Mouse (Mus musculus) embryonic facial prominence, embryonic 12.5 days (tissue): ENCODE results near the gene C1ql2. TPM values are rescaled to one million over a fixed set of nuclear protein-coding genes. Genes with fewer than 3 reads are reported as not detected.

Source experiments
- ATAC-seq: fragments of 200-750 bp; cut with Nextera tagmentation; 2 replicates; pipeline ENCODE4 v1.8.0; 2017; ENCODE audit not compliant: insufficient number of reproducible peaks, insufficient read depth, low FRiP score, low TSS enrichment
- H3K27ac ChIP-seq: fragments of 300-500 bp; sonication (generic); 2 replicates; pipeline ENCODE4 v1.5.1; 2016; ENCODE audit warnings: mild to moderate bottlenecking
- H3K27me3 ChIP-seq: fragments of 300-500 bp; sonication (generic); 2 replicates; pipeline ENCODE4 v1.6.1; 2016; ENCODE audit warnings: mild to moderate bottlenecking, moderate library complexity
- H3K36me3 ChIP-seq: fragments of 300-500 bp; sonication (generic); 2 replicates; pipeline ENCODE4 v1.6.1; 2016; ENCODE audit warnings: mild to moderate bottlenecking
- H3K4me1 ChIP-seq: fragments of 300-500 bp; sonication (generic); 2 replicates; pipeline ENCODE4 v1.6.1; 2016
- H3K4me2 ChIP-seq: fragments of 300-500 bp; sonication (generic); replicated peaks from 2 replicates; pipeline ENCODE4 v1.6.1; 2016; ENCODE audit warnings: mild to moderate bottlenecking, moderate library complexity
- H3K4me3 ChIP-seq: fragments of 300-500 bp; sonication (generic); 2 replicates; pipeline ENCODE4 v1.5.1; 2016; ENCODE audit warnings: mild to moderate bottlenecking
- H3K9ac ChIP-seq: fragments of 300-500 bp; sonication (generic); 2 replicates; pipeline ENCODE4 v1.6.1; 2016; ENCODE audit warnings: mild to moderate bottlenecking, moderate library complexity
- H3K9me3 ChIP-seq: fragments of 300-500 bp; sonication (generic); 2 replicates; pipeline ENCODE4 v1.6.1; 2016; ENCODE audit warnings: mild to moderate bottlenecking, moderate library complexity
- WGBS: fragments of 180-500 bp; shearing (Covaris S2); methylation state at CpG from one replicate; pipeline ENCODE4 v1.1.7; 2016; 5-methylcytosine and 5-hydroxymethylcytosine counted together
- polyA plus RNA-seq: library from polyadenylated mRNA; unstranded; fragments of >200 nt; fragmentation: Nextera tagmentation; extraction: Ambion mirVana; gene quantifications from 2 replicates; pipeline ENCODE4 v1.2.1, GENCODE M21; 2016

Gene C1ql2
- polyA plus RNA-seq, 1 experiment from 2014 or later: 0.20 TPM

- peak overlapping the region; percentile 46 for H3K4me2 ChIP-seq
- H3K4me1 ChIP-seq: peaks cover 15% of the 10 kb centered on the region; the same call in 1 of the 2 replicates
- peak overlapping the region; percentile 22 for H3K4me3 ChIP-seq
- no peaks in the 10 kb centered on the region for H3K9me3 ChIP-seq
- ATAC-seq: peak; percentile 49; the same call in 1 of the 2 replicates
- no peaks in the 10 kb centered on the region for H3K36me3 ChIP-seq
- H3K27ac ChIP-seq: no peak overlapping the region
- 3% methylated on average over 17 of the region's 17 CpGs for WGBS
- H3K9ac ChIP-seq: no peak overlapping the region
- H3K27me3 ChIP-seq: peaks cover 82% of the 10 kb centered on the region
Observed at GRCm38 (mm10) chr1:120341811-120342370, 1.5 kb downstream of the C1ql2 start.

DNA sequence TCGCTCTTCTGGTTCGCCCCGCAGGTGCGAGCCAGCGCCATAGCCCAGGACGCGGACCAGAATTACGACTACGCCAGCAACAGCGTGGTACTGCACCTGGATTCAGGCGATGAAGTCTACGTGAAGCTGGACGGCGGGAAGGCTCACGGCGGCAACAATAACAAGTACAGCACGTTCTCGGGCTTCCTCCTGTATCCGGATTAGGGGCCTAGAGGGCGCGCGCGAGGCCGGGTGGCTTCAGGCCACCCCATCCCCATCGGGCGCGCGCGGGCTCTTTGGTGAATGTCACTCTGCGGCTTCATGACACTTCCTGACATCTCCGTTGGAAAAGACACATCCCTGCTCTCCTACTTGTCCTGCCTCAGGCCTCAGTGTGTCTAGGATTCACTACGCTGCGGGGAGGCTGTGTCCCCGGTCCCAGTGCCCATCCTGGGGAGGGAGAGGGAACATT, 2.0 kb downstream of the C1ql2 start:
- Histone ChIP-seq H3K27me3 (peaks cover 78% of the 10 kb centered on the region), H3K4me2 (peak overlapping the region; percentile 46), H3K9me3 (no peaks in the 10 kb centered on the region), H3K4me1 (peaks cover 15% of the 10 kb centered on the region; the same call in 1 of the 2 replicates), H3K9ac (no peak overlapping the region), H3K36me3 (no peaks in the 10 kb centered on the region), H3K27ac (no peak overlapping the region), H3K4me3 (peak overlapping the region; percentile 22)
- under 1% methylated on average over 34 of the region's 34 CpGs for WGBS
- no peak for ATAC-seq

DNA sequence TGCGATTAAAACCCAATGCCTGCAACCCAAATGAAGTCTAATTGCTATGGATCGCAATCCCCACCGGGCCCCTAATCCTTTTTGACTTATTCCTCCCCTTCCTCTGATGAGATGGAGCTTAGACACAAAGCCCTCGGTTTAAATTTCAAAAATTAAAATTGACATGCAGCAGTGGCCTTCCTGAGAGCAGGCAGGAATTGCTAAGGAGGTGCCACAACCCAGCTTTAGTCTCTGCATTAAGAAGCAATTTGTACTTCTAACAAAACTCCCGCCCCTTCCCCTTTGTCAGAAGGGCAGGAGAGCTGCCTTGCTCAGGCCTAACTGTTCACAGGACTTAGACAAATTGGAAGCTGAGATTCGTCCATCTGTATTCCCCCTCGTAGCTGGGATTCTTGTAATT, 4.6 kb downstream of the C1ql2 start:
- Histone ChIP-seq H3K9ac (no peak overlapping the region), H3K9me3 (no peaks in the 10 kb centered on the region), H3K36me3 (no peaks in the 10 kb centered on the region), H3K27me3 (peaks cover 53% of the 10 kb centered on the region), H3K27ac (no peak overlapping the region), H3K4me3 (no peak overlapping the region), H3K4me1 (peaks cover 15% of the 10 kb centered on the region; the same call in 1 of the 2 replicates), H3K4me2 (no peak overlapping the region)
- WGBS: 15% methylated on average over 7 of the region's 7 CpGs
- ATAC-seq: no peak

- H3K36me3 ChIP-seq: no peaks in the 10 kb centered on the region
- H3K9ac ChIP-seq: no peak overlapping the region
- H3K27ac ChIP-seq: no peak overlapping the region
- no peaks in the 10 kb centered on the region for H3K9me3 ChIP-seq
- no peak overlapping the region for H3K4me3 ChIP-seq
- H3K4me1 ChIP-seq: 0 out of 2 replicates have a peak, but pooled peaks cover 3% of the 10 kb centered on the region
- H3K27me3 ChIP-seq: 0 out of 2 replicates have a peak, but pooled peaks cover 2% of the 10 kb centered on the region
- H3K4me2 ChIP-seq: no peak overlapping the region
- WGBS: 25% methylated on average over 2 of the region's 2 CpGs
- ATAC-seq: no peak
Observed at GRCm38 (mm10) chr1:120354387-120354786, 14.0 kb downstream of the C1ql2 start.

DNA sequence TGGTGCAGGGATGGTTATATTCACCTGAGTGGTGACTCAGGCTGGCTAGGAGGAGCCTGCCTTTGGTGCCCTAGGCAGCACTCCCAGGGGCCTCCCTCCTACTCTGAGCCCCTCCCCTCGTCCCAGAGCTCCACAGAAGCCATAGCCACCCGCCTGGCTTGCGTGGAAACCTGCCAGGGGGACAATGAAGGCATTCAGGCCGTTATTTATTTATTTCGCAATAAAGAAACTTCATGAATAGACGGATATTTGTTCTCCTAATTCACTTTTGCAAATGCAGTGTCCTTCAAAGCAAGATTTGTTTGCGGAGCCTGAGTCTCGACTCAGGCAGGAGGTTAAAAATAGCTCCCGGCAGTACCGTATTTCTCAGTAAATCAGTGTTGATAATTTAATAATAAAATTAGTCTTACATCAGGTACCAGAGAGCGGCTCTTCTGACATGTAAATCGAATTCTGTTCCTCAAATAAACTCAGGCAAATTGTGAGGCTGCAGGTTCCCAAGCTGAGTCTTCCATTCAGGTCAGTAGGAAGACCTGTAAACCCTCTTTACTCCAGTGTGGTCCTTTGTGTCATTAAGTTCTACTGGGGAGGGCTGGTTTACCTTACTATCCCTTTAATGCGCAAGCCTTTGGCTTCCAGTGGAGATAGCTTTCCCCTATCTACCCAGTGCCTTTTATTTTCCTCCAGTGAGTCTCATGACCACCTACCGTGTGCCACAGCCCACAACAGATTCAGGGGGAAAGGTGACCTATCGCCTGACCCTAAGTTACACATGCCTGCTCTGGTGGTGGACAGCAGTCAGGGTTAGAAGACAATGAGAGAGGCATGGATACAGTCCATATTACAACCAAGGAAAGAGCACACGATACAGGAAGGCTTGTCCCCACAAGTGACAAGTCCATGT, 17.2 kb downstream of the C1ql2 start:
- 0 out of 2 replicates have a peak, but pooled peaks cover 3% of the 10 kb centered on the region for H3K4me1 ChIP-seq
- 0 out of 2 replicates have a peak, but pooled peaks cover 2% of the 10 kb centered on the region for H3K27me3 ChIP-seq
- no peak overlapping the region for H3K9ac ChIP-seq
- H3K27ac ChIP-seq: no peak overlapping the region
- 9% methylated on average over 16 of the region's 16 CpGs for WGBS
- 0 out of 2 replicates have a peak overlapping the region, but pooled peaks have one; percentile 22 for H3K4me2 ChIP-seq
- 0 out of 2 replicates have a peak, but pooled peaks have one; percentile 35 for ATAC-seq
- H3K9me3 ChIP-seq: no peaks in the 10 kb centered on the region
- no peaks in the 10 kb centered on the region for H3K36me3 ChIP-seq
- no peak overlapping the region for H3K4me3 ChIP-seq

GRCm38 (mm10) chr1:120363638-120364037, 23.3 kb downstream of the C1ql2 start:
- Histone ChIP-seq H3K27ac (no peak overlapping the region), H3K9ac (no peak overlapping the region), H3K27me3 (no peaks in the 10 kb centered on the region), H3K4me2 (no peak overlapping the region), H3K9me3 (no peaks in the 10 kb centered on the region), H3K4me1 (no peaks in the 10 kb centered on the region), H3K36me3 (no peaks in the 10 kb centered on the region), H3K4me3 (no peak overlapping the region)
- no peak for ATAC-seq
- WGBS: 77% methylated on average over 1 of the region's 1 CpGs

DNA sequence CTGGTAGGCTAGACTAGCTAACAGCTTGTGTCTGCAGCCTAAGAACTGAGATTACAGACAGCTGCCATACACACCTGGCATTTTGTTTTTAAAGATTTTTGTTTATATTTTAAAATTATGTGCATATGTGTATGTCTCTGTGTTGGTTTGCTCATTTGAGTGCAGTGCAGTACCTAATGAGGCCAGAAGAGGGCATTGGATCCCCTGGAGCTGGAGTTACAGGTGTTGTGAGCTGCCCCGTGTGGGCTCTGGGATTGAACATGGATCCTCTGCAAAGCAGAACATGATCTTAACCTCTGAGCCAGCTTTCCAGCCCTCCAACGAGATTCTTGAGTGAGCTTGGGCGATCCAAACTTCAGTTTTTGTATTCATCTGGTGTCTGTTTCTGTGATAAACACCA, 27.8 kb downstream of the C1ql2 start:
- Histone ChIP-seq H3K4me3 (no peak overlapping the region), H3K27ac (no peak overlapping the region), H3K27me3 (no peaks in the 10 kb centered on the region), H3K4me1 (no peaks in the 10 kb centered on the region), H3K9me3 (no peaks in the 10 kb centered on the region), H3K9ac (no peak overlapping the region), H3K36me3 (no peaks in the 10 kb centered on the region), H3K4me2 (no peak overlapping the region)
- 80% methylated on average over 3 of the region's 3 CpGs for WGBS
- ATAC-seq: no peak

- Histone ChIP-seq H3K36me3 (no peaks in the 10 kb centered on the region), H3K9me3 (no peaks in the 10 kb centered on the region), H3K27me3 (no peaks in the 10 kb centered on the region), H3K4me3 (no peak overlapping the region), H3K4me2 (no peak overlapping the region), H3K9ac (no peak overlapping the region), H3K4me1 (no peaks in the 10 kb centered on the region), H3K27ac (no peak overlapping the region)
- 77% methylated on average over 7 of the region's 7 CpGs for WGBS
- ATAC-seq: no peak
Observed at GRCm38 (mm10) chr1:120374131-120374530, 33.7 kb downstream of the C1ql2 start.

- H3K9me3 ChIP-seq: no peaks in the 10 kb centered on the region
- no peaks in the 10 kb centered on the region for H3K36me3 ChIP-seq
- WGBS: 52% methylated on average over 2 of the region's 2 CpGs
- H3K4me3 ChIP-seq: no peak overlapping the region
- ATAC-seq: no peak
- H3K27me3 ChIP-seq: no peaks in the 10 kb centered on the region
- H3K27ac ChIP-seq: no peak overlapping the region
- H3K4me1 ChIP-seq: no peaks in the 10 kb centered on the region
- no peak overlapping the region for H3K4me2 ChIP-seq
- H3K9ac ChIP-seq: no peak overlapping the region
Observed at GRCm38 (mm10) chr1:120374832-120375231, 34.5 kb downstream of the C1ql2 start.

DNA sequence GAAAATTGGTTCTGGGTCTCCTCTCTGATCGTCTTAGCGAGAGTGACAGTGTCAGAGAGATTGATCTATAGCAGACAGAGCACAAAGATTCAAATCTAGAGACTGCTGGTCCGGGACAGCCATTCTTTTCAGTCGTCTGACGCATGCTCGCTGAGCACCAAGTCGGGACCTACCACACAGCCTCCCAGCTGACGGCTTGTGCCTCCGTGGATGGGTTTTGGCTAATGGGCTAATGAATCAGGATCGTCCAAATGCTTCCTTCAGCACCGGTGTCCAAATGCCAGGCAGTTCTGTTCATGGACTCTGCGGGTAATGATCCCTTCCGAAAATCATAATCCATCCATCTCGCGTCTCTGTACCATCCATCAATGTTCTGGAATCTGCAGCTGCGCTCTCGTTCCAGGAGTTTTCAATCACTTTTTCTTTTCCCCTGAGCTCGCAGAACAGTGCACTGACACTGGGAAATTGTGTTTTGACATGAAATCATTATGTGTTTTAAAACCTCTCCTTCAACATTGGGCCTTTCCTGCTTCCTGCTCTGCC, 44.7 kb downstream of the C1ql2 start:
- 80% methylated on average over 18 of the region's 18 CpGs for WGBS
- no peak for ATAC-seq

DNA sequence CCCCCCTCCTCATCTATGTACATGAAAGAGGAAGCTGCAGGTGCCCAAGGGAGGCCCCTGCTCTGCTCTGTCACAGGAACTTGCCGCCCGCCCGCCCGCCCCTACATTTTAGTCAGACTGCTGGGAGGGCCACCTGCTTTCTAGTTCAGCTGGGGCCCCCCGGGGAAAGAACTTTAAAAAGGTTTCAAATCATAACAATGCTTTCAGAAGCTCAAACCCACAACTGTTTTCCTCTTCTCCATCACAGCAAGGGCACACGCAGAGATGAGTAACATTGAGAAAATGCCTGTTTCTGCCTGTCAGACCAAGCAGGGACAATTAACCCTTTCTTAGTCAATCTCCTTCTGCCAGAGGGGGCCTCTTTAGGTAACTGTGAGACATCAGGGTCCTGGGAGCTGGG, 49.4 kb downstream of the C1ql2 start:
- H3K4me2 ChIP-seq: no peak overlapping the region
- ATAC-seq: no peak
- no peaks in the 10 kb centered on the region for H3K36me3 ChIP-seq
- no peaks in the 10 kb centered on the region for H3K27me3 ChIP-seq
- H3K27ac ChIP-seq: no peak overlapping the region
- peaks cover 3% of the 10 kb centered on the region; the same call in 1 of the 2 replicates for H3K4me1 ChIP-seq
- WGBS: 36% methylated on average over 6 of the region's 6 CpGs
- no peak overlapping the region for H3K4me3 ChIP-seq
- H3K9me3 ChIP-seq: no peaks in the 10 kb centered on the region
- no peak overlapping the region for H3K9ac ChIP-seq

More for the DNA sequence above, 44.7 kb downstream of the C1ql2 start:
- no peaks in the 10 kb centered on the region for H3K36me3 ChIP-seq
- no peak overlapping the region for H3K9ac ChIP-seq
- H3K4me3 ChIP-seq: no peak overlapping the region
- H3K27me3 ChIP-seq: no peaks in the 10 kb centered on the region
- no peaks in the 10 kb centered on the region for H3K9me3 ChIP-seq
- H3K4me1 ChIP-seq: peaks cover 2% of the 10 kb centered on the region; the same call in 1 of the 2 replicates
- H3K27ac ChIP-seq: no peak overlapping the region
- no peak overlapping the region for H3K4me2 ChIP-seq
